Mouse (Mus musculus) E14TG2a.4 (cell line): ENCODE measurements around the gene Dpyd.

Experiments used
- CTCF ChIP-seq: conservative IDR thresholded peaks from 2 replicates; pipeline ENCODE4 v1.5.1; 2014; ENCODE audit warnings: low read length
- POU5F1 ChIP-seq: IDR thresholded peaks from 2 replicates; pipeline ENCODE4 v1.6.1; 2014; ENCODE audit warnings: low read length, borderline replicate concordance

DNA sequence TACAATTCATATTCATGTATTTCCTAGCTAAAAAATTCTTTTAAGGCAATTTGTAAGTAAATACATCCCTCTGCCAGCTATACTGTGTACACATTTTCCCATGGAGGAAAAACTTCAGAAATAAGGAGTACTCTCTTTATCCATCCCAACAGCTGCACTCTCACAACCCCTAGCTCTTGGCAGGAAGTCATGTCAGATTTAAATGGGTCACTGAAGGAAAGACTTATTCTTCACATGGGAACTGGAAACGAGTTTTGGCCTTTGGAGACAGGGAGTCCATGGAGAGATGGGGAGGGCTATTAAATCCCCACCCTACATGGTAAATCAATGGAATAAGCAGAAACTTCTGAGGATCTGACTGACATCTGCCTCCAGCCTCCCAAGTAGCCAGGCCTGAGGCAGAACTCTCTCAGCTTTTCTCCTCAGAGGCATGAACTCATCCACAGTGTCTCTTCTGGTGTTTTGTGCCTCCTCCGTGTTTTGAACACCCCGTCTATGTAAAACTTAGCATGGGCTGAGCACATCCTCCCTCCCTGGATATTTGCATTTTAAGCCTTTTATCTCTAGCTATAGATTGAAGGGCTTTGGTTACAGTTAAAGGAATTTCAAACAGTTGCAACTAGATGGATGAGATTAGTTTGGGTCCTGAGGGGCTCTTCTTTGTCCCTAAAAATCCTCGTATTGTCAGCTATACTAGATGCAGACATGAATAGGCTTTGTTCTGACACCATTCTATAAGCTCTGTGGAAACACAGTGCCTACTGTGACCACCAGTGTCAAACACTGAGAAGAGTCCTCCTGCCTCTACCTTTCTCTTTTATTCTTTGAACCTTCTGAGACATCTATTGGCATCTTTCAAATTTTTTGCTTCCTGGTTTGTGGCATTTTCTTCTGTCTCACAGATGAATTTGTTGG is 288.9 kb downstream of the Dpyd start:
- no peak for TF ChIP-seq CTCF
- no peak for TF ChIP-seq POU5F1
